Mouse (Mus musculus) adipocyte (in vitro differentiated cells): ENCODE measurements around the gene Gfi1b.

ENCODE experiments used
- DNase-seq: peaks from one replicate; pipeline ENCODE4 v3.0.0-alpha.2; 2016; ENCODE audit warnings: low spot score

The Gfi1b gene

GRCm38 (mm10) chr2:28622521-28623124 lies 841 bp upstream of the Gfi1b start:
- DNase-seq, result peak; percentile 59

GRCm38 (mm10) chr2:28621111-28621510 lies 671 bp downstream of the Gfi1b start:
- DNase-seq, result no peak

- no peak for DNase-seq
Observed at GRCm38 (mm10) chr2:28620522-28620921, 1.3 kb downstream of the Gfi1b start.

- DNase-seq, result no peak
Observed at GRCm38 (mm10) chr2:28619369-28619768, 2.4 kb downstream of the Gfi1b start.

- DNase-seq, result no peak
Observed at GRCm38 (mm10) chr2:28618777-28619336, 2.9 kb downstream of the Gfi1b start.

- DNase-seq, result no peak
Observed at GRCm38 (mm10) chr2:28617498-28618486, 4.0 kb downstream of the Gfi1b start.

- DNase-seq, result no peak
Observed at GRCm38 (mm10) chr2:28616874-28617273, 4.9 kb downstream of the Gfi1b start.

- DNase-seq, result no peak
Observed at GRCm38 (mm10) chr2:28616358-28616757, 5.4 kb downstream of the Gfi1b start.

GRCm38 (mm10) chr2:28613599-28613998 lies 8.2 kb downstream of the Gfi1b start:
- no peak for DNase-seq

- DNase-seq, result no peak
Observed at GRCm38 (mm10) chr2:28612436-28613063, 9.2 kb downstream of the Gfi1b start.

- no peak for DNase-seq
Observed at GRCm38 (mm10) chr2:28611407-28611787, 10.4 kb downstream of the Gfi1b start.

GRCm38 (mm10) chr2:28610716-28611406 lies 10.9 kb downstream of the Gfi1b start:
- no peak for DNase-seq

GRCm38 (mm10) chr2:28609851-28610250 lies 11.9 kb downstream of the Gfi1b start:
- DNase-seq, result no peak

GRCm38 (mm10) chr2:28607341-28608165 lies 14.2 kb downstream of the Gfi1b start:
- no peak for DNase-seq

- no peak for DNase-seq
Observed at GRCm38 (mm10) chr2:28606601-28607340, 15.0 kb downstream of the Gfi1b start.

GRCm38 (mm10) chr2:28605789-28606541 lies 15.8 kb downstream of the Gfi1b start:
- no peak for DNase-seq

GRCm38 (mm10) chr2:28603542-28603941 lies 18.2 kb downstream of the Gfi1b start:
- no peak for DNase-seq

- no peak for DNase-seq
Observed at GRCm38 (mm10) chr2:28601720-28602590, 19.8 kb downstream of the Gfi1b start.

- DNase-seq, result no peak
Observed at GRCm38 (mm10) chr2:28599569-28599900, 22.2 kb downstream of the Gfi1b start.
